Mouse (Mus musculus) kidney, adult 2 months (tissue): ENCODE data around the gene Fxyd3. TPM values are rescaled to one million over a fixed set of nuclear protein-coding genes. Genes with fewer than 3 reads are reported as not detected.

Source experiments
- DNase-seq: peaks from one replicate; pipeline ENCODE4 v3.0.0; 2021
- H3K27ac ChIP-seq: fragments of 200-500 bp; 2 replicates; pipeline ENCODE4 v1.5.1; 2012; ENCODE audit warnings: low read depth, low read length, control low read depth, inconsistent platforms; ENCODE audit not compliant: insufficient read depth
- H3K27me3 ChIP-seq: fragments of 200-500 bp; replicated peaks from 2 replicates; pipeline ENCODE4 v1.6.1; 2012; ENCODE audit warnings: mild to moderate bottlenecking, moderate library complexity, low read length, inconsistent platforms; ENCODE audit not compliant: control insufficient read depth, insufficient read depth
- H3K36me3 ChIP-seq: fragments of 200-500 bp; 2 replicates; pipeline ENCODE4 v1.6.1; 2012; ENCODE audit warnings: mild to moderate bottlenecking, moderate library complexity, low read length, inconsistent platforms; ENCODE audit not compliant: control insufficient read depth, insufficient read depth
- H3K4me1 ChIP-seq: fragments of 200-500 bp; 2 replicates; pipeline ENCODE4 v1.6.1; 2011; ENCODE audit warnings: low read length; ENCODE audit not compliant: control insufficient read depth, insufficient read depth
- H3K4me3 ChIP-seq: fragments of 200-500 bp; 2 replicates; pipeline ENCODE4 v1.5.1; 2011; ENCODE audit warnings: mild to moderate bottlenecking, low read depth, low read length, control low read depth; ENCODE audit not compliant: insufficient read depth
- CTCF ChIP-seq: fragments of 200-500 bp; conservative IDR thresholded peaks from 2 replicates; pipeline ENCODE4 v1.5.1; 2011; ENCODE audit warnings: low read depth, mild to moderate bottlenecking, control low read depth, low read length, moderate library complexity, mixed read lengths; ENCODE audit not compliant: insufficient read depth, insufficient read length
- POLR2A ChIP-seq: fragments of 200-500 bp; IDR thresholded peaks from one replicate; pipeline ENCODE4 v1.6.1; 2011; ENCODE audit warnings: low read depth, low read length, control low read depth
- WGBS: fragments of 180-500 bp; shearing (Covaris S2); methylation state at CpG from one replicate; pipeline ENCODE4 v1.1.7; 2018; 5-methylcytosine and 5-hydroxymethylcytosine counted together
- polyA plus RNA-seq: library from polyadenylated mRNA; depleted of rRNA; stranded (reverse); fragments of >200 nt; gene quantifications from 2 replicates; pipeline ENCODE4 v1.2.3, GENCODE M21; 2012

Gene Fxyd3
- polyA plus RNA-seq, 1 experiment = 4.8 TPM

DNA sequence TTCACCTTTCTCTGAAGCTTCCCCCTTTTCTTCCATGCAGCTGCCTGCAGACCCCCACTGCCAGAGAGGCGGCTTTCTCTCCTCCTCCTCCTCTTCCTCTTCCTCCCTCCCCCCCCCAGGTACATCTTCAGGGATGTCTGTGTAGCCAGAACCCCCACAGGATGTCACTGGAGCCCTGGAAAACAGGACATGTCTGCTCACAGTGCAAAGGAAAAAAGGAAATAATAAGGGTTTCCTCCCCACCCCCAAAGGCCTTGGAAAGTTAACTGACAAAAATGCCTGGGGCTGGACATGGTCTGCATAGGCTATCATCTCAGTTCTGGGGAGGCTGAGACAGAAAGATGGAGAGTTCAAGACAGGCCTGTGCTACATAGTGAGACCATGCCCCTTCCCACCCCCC lies 4.6 kb upstream of the Fxyd3 start:
- Histone ChIP-seq H3K4me1 (no peaks in the 10 kb centered on the region), H3K4me3 (no peak overlapping the region), H3K27ac (no peak overlapping the region), H3K27me3 (no peaks in the 10 kb centered on the region), H3K36me3 (no peaks in the 10 kb centered on the region)
- TF ChIP-seq POLR2A (no peak), CTCF (no peak)
- no peak for DNase-seq
- 64% methylated on average over 1 of the region's 1 CpGs for WGBS

DNA sequence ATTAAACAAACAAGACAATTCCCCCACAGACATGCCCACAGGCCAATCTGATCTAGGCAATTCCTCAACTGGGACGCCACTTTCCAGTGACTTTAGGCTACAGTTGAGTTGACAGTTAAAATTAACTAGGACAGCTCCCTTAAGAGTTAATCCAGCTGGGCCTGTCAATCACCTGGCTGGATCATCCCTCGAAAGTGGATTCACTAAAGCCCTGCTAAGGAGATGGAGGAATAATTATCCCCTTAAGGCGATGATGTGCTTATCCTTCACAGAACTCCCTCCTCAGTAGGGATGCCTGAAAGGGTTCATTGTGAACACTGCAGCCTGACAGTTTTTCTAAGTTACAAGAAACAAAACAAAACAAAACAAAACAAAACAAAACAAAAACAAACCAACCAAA lies 4.1 kb upstream of the Fxyd3 start:
- no peak overlapping the region for H3K4me3 ChIP-seq
- no peaks in the 10 kb centered on the region for H3K27me3 ChIP-seq
- no peak for DNase-seq
- WGBS = 68% methylated on average over 3 of the region's 3 CpGs
- no peaks in the 10 kb centered on the region for H3K36me3 ChIP-seq
- no peaks in the 10 kb centered on the region for H3K4me1 ChIP-seq
- TF ChIP-seq CTCF (no peak), POLR2A (no peak)
- H3K27ac ChIP-seq = no peak overlapping the region

DNA sequence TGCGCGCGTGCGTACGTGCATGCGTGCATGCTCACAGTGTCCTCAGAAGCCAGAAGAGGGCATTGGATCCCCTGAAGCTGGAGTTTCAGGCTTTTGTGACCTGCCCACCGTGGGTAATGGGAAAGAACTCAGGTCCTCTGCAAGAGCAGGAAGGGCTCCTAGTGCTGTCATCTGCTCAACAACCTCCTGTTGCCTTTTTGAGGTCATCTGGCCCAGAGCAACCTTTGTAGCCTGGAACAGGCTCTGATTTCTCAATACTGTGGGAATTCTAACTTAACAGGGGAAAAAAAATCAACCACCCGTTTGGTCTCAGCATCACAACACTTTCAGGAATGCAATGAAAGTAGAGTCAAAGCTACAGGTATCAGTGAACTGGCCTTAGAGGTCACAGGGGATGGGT lies 3.2 kb upstream of the Fxyd3 start:
- Histone ChIP-seq H3K4me1 (no peaks in the 10 kb centered on the region), H3K27ac (no peak overlapping the region), H3K36me3 (no peaks in the 10 kb centered on the region), H3K27me3 (no peaks in the 10 kb centered on the region), H3K4me3 (no peak overlapping the region)
- WGBS = 80% methylated on average over 8 of the region's 8 CpGs
- TF ChIP-seq CTCF = no peak
- no peak for TF ChIP-seq POLR2A
- no peak for DNase-seq

DNA sequence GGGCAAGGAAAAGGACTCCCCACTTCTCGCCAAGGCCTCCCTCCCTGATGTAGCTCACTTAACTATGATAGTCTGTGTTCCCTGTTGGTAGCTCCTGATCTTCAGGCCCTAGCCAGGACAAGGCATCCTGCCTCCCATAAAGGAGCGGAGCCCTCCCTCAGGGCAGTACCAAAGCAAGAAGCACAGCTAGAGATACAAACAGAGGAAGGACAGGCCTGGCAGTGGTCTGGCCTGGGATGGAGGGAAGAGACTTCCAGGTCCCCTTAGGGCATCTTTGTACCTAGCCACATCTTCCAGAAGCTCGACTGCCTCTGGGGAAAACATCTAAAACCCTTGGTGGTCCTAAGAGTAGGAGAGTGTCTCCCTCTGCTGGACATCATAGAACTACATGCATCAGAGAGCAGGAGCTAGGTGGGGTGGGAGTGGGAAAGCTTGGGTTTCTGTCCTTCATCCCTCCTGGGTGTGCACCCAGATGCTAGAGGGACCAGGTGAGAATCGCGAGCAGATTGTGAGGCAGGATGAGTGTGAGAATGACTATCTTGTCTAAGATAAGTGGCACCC lies 1.5 kb upstream of the Fxyd3 start:
- WGBS = 45% methylated on average over 5 of the region's 5 CpGs
- H3K4me1 ChIP-seq = no peaks in the 10 kb centered on the region
- TF ChIP-seq CTCF (peak; percentile 57), POLR2A (no peak)
- no peaks in the 10 kb centered on the region for H3K27me3 ChIP-seq
- no peak overlapping the region for H3K27ac ChIP-seq
- DNase-seq = no peak
- no peaks in the 10 kb centered on the region for H3K36me3 ChIP-seq
- H3K4me3 ChIP-seq = no peak overlapping the region

DNA sequence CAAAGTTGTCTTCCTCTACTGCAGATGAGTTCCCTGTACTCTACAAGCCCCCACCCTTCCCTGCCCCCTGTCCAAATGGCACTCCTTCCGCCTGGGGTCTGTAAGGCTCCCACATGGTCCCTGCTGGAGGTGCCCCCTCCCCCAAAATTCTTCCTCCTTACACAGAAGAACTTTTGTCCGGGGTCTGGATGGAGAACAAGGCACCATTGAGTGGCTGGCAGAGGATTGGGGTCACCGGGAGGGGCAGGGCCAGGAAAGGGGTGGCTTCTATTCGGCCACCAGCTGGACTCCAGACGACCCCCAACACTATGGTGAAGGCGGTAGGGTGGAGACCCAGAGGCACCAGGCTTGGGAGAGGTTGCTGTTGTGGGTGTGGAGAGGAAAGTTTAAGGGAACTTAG lies 966 bp upstream of the Fxyd3 start:
- H3K4me1 ChIP-seq = no peaks in the 10 kb centered on the region
- H3K36me3 ChIP-seq = no peaks in the 10 kb centered on the region
- H3K4me3 ChIP-seq = no peak overlapping the region
- no peak for DNase-seq
- no peak for TF ChIP-seq POLR2A
- no peak for TF ChIP-seq CTCF
- 63% methylated on average over 6 of the region's 6 CpGs for WGBS
- H3K27me3 ChIP-seq = no peaks in the 10 kb centered on the region
- no peak overlapping the region for H3K27ac ChIP-seq

DNA sequence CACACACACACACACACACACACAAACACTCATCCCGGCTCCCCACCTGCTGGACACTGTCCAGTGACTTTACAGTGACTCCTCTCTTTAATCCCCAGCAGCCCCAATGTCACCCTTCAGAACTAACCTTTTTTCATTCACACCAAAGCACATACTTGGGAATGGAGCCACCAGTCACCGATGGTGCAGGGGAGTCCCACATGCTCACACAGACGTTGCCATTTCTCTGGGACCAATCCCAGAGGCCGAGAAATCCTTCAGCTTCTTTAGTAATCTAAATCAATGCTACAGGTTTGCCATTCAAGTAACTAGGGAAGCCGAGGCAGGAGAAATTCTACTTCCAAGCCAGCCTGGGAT lies 1.8 kb downstream of the Fxyd3 start:
- TF ChIP-seq POLR2A (no peak), CTCF (no peak)
- no peak overlapping the region for H3K27ac ChIP-seq
- WGBS = 50% methylated on average over 5 of the region's 5 CpGs
- no peaks in the 10 kb centered on the region for H3K27me3 ChIP-seq
- H3K4me1 ChIP-seq = no peaks in the 10 kb centered on the region
- H3K4me3 ChIP-seq = no peak overlapping the region
- H3K36me3 ChIP-seq = no peaks in the 10 kb centered on the region
- no peak for DNase-seq

DNA sequence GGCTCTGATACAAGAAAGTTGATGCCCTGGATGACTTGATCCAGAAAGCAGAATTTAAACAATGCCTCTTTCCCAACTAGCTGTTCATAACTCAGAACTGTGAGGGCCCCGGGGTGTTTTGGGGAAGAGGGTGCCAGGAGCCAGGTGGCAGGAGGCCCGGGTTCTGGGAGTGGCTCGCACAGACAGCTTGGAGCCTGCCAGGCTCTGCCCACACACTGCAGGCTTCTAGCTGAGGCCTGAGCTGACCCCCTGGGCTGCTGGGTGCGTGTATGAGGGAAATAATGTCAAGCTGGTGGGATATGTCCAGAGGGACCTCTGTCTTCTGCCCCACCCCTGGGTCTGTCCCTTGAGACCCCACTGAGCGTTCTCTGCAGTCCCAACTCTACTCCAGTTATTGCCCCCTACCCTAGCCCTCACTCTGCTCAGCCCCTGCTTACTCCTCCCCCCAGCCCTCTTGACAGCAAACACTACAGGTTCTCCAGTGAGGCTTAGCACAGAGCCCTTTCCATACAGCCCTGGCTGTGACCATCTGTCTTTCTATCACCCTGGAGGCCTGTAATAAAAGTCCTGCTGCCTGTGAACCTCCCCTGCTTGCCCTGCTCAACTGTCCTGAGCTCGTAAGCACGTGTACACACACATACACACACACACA lies 2.3 kb downstream of the Fxyd3 start:
- Histone ChIP-seq H3K4me3 (no peak overlapping the region), H3K4me1 (no peaks in the 10 kb centered on the region), H3K27me3 (no peaks in the 10 kb centered on the region), H3K36me3 (no peaks in the 10 kb centered on the region), H3K27ac (no peak overlapping the region)
- DNase-seq = no peak
- TF ChIP-seq POLR2A = no peak
- no peak for TF ChIP-seq CTCF
- WGBS = 59% methylated on average over 7 of the region's 7 CpGs
